Mouse (Mus musculus) forebrain, postnatal 0 days (tissue): ENCODE results near the gene Hist1h2ae. TPM values are rescaled to one million over a fixed set of nuclear protein-coding genes. Genes with fewer than 3 reads are reported as not detected.
"Not testable (repeated sequence)": the region's sequence is repeated elsewhere in the genome, so short reads cannot be mapped to it uniquely, and the experiment has no call there.

Experiments used
- ATAC-seq: fragments of 200-750 bp; cut with Nextera tagmentation; 2 replicates; pipeline ENCODE4 v1.8.0; 2017; ENCODE audit warnings: mild to moderate bottlenecking, moderate library complexity
- DNase-seq: peaks from one replicate; pipeline ENCODE4 v3.0.0-alpha.2; 2015
- H3K27ac ChIP-seq: fragments of 300-500 bp; sonication (generic); 2 replicates; pipeline ENCODE4 v1.5.1; 2014; ENCODE audit warnings: low read depth, mild to moderate bottlenecking, antibody characterized with exemption, low read length, moderate library complexity, mixed read lengths
- H3K27me3 ChIP-seq: fragments of 300-500 bp; sonication (generic); 2 replicates; pipeline ENCODE4 v1.6.1; 2014; ENCODE audit warnings: mild to moderate bottlenecking, low read length, mixed read lengths; ENCODE audit not compliant: insufficient read depth
- H3K36me3 ChIP-seq: fragments of 300-500 bp; sonication (generic); 2 replicates; pipeline ENCODE4 v1.6.1; 2014; ENCODE audit warnings: mild to moderate bottlenecking, moderate library complexity; ENCODE audit not compliant: insufficient read depth
- H3K4me1 ChIP-seq: fragments of 300-500 bp; sonication (generic); 2 replicates; pipeline ENCODE4 v1.6.1; 2014; ENCODE audit warnings: antibody characterized with exemption; ENCODE audit not compliant: insufficient read depth
- H3K4me2 ChIP-seq: fragments of 300-500 bp; sonication (generic); 2 replicates; pipeline ENCODE4 v1.6.1; 2014; ENCODE audit warnings: low read depth, mild to moderate bottlenecking, moderate library complexity
- H3K4me3 ChIP-seq: fragments of 300-500 bp; sonication (generic); 2 replicates; pipeline ENCODE4 v1.5.1; 2014; ENCODE audit warnings: low read depth, low read length, mixed read lengths
- H3K9ac ChIP-seq: fragments of 300-500 bp; sonication (generic); 2 replicates; pipeline ENCODE4 v1.6.1; 2014; ENCODE audit warnings: mild to moderate bottlenecking
- H3K9me3 ChIP-seq: fragments of 300-500 bp; sonication (generic); 2 replicates; pipeline ENCODE4 v1.6.1; 2016; ENCODE audit warnings: low read length
- CTCF ChIP-seq: sonication (generic); IDR thresholded peaks from 2 replicates; pipeline ENCODE4 v1.5.1; 2016; ENCODE audit warnings: antibody characterized with exemption, control low read depth, low read depth
- WGBS: fragments of 180-500 bp; shearing (Covaris S2); extraction: QIAGEN DNeasy Blood & Tissue Kit; methylation state at CpG from one replicate; pipeline ENCODE4 v1.1.7; 2014; 5-methylcytosine and 5-hydroxymethylcytosine counted together
- polyA plus RNA-seq: library from polyadenylated mRNA; unstranded; fragments of >200 nt; fragmentation: Nextera tagmentation; extraction: Ambion mirVana; gene quantifications from 2 replicates; pipeline ENCODE4 v1.2.1, GENCODE M21; 2015
- total RNA-seq: library from RNA; depleted of rRNA; stranded (reverse); fragments of >200 nt; gene quantifications from 2 replicates; pipeline ENCODE4 v1.2.3, GENCODE M21; 2014

The Hist1h2ae gene
- total and polyA plus RNA-seq, 2 experiments from 2014 or later: 12.5 to 111 TPM

- H3K4me1 ChIP-seq: no peaks in the 10 kb centered on the region
- H3K4me3 ChIP-seq: no peak overlapping the region
- H3K4me2 ChIP-seq: no peak overlapping the region
- no peaks in the 10 kb centered on the region for H3K9me3 ChIP-seq
- WGBS: 96% methylated on average over 3 of the region's 3 CpGs
- no peak for TF ChIP-seq CTCF
- H3K36me3 ChIP-seq: no peaks in the 10 kb centered on the region
- DNase-seq: no peak
- H3K9ac ChIP-seq: no peak overlapping the region
- no peaks in the 10 kb centered on the region for H3K27me3 ChIP-seq
- no peak overlapping the region for H3K27ac ChIP-seq
- no peak for ATAC-seq
Measured at GRCm38 (mm10) chr13:23604452-23604851, 33.4 kb upstream of the Hist1h2ae start.

- WGBS: 86% methylated on average over 7 of the region's 7 CpGs
- no peaks in the 10 kb centered on the region for H3K27me3 ChIP-seq
- H3K27ac ChIP-seq: no peak overlapping the region
- H3K36me3 ChIP-seq: no peaks in the 10 kb centered on the region
- H3K4me2 ChIP-seq: no peak overlapping the region
- DNase-seq (no peak), ATAC-seq (no peak)
- H3K4me1 ChIP-seq: no peaks in the 10 kb centered on the region
- no peaks in the 10 kb centered on the region for H3K9me3 ChIP-seq
- H3K4me3 ChIP-seq: no peak overlapping the region
- H3K9ac ChIP-seq: no peak overlapping the region
- TF ChIP-seq CTCF: no peak
Measured at GRCm38 (mm10) chr13:23603182-23603699, 32.2 kb upstream of the Hist1h2ae start.

- 8% methylated on average over 9 of the region's 9 CpGs for WGBS
- no peaks in the 10 kb centered on the region for H3K9me3 ChIP-seq
- H3K9ac ChIP-seq: no peak overlapping the region
- DNase-seq (peak; percentile 78), ATAC-seq (no peak)
- H3K36me3 ChIP-seq: no peaks in the 10 kb centered on the region
- H3K27me3 ChIP-seq: no peaks in the 10 kb centered on the region
- H3K27ac ChIP-seq: no peak overlapping the region
- peak; percentile 83 for TF ChIP-seq CTCF
- no peak overlapping the region for H3K4me3 ChIP-seq
- H3K4me1 ChIP-seq: no peaks in the 10 kb centered on the region
- no peak overlapping the region for H3K4me2 ChIP-seq
Measured at GRCm38 (mm10) chr13:23597957-23598356, 26.9 kb upstream of the Hist1h2ae start.

GRCm38 (mm10) chr13:23595622-23596372 lies 24.8 kb upstream of the Hist1h2ae start:
- H3K27me3 ChIP-seq: no peaks in the 10 kb centered on the region
- H3K9ac ChIP-seq: no peak overlapping the region
- no peaks in the 10 kb centered on the region for H3K36me3 ChIP-seq
- no peaks in the 10 kb centered on the region for H3K9me3 ChIP-seq
- TF ChIP-seq CTCF: no peak
- H3K4me3 ChIP-seq: no peak overlapping the region
- 86% methylated on average over 7 of the region's 7 CpGs for WGBS
- no peak overlapping the region for H3K27ac ChIP-seq
- DNase-seq: no peak
- H3K4me1 ChIP-seq: no peaks in the 10 kb centered on the region
- H3K4me2 ChIP-seq: no peak overlapping the region
- ATAC-seq: no peak

GRCm38 (mm10) chr13:23595185-23595584 lies 24.2 kb upstream of the Hist1h2ae start:
- 91% methylated on average over 2 of the region's 2 CpGs for WGBS
- Histone ChIP-seq H3K27me3 (no peaks in the 10 kb centered on the region), H3K4me3 (no peak overlapping the region), H3K9me3 (no peaks in the 10 kb centered on the region), H3K36me3 (no peaks in the 10 kb centered on the region), H3K4me1 (no peaks in the 10 kb centered on the region), H3K4me2 (no peak overlapping the region), H3K9ac (no peak overlapping the region), H3K27ac (no peak overlapping the region)
- TF ChIP-seq CTCF: no peak
- ATAC-seq (no peak), DNase-seq (no peak)

- no peak overlapping the region for H3K9ac ChIP-seq
- WGBS: 84% methylated on average over 5 of the region's 5 CpGs
Measured at GRCm38 (mm10) chr13:23593051-23593770, 22.2 kb upstream of the Hist1h2ae start.

GRCm38 (mm10) chr13:23592614-23593013 lies 21.6 kb upstream of the Hist1h2ae start:
- no peak overlapping the region for H3K27ac ChIP-seq
- H3K9ac ChIP-seq: no peak overlapping the region
- no peak for TF ChIP-seq CTCF
- no peak overlapping the region for H3K4me3 ChIP-seq
- no peaks in the 10 kb centered on the region for H3K4me1 ChIP-seq
- H3K9me3 ChIP-seq: no peaks in the 10 kb centered on the region
- no peak overlapping the region for H3K4me2 ChIP-seq
- no peaks in the 10 kb centered on the region for H3K27me3 ChIP-seq
- DNase-seq (no peak), ATAC-seq (no peak)
- H3K36me3 ChIP-seq: no peaks in the 10 kb centered on the region
- 88% methylated on average over 7 of the region's 7 CpGs for WGBS

More at GRCm38 (mm10) chr13:23593051-23593770, 22.2 kb upstream of the Hist1h2ae start:
- Histone ChIP-seq H3K4me3 (no peak overlapping the region), H3K27me3 (no peaks in the 10 kb centered on the region), H3K27ac (no peak overlapping the region), H3K4me1 (no peaks in the 10 kb centered on the region), H3K4me2 (no peak overlapping the region), H3K9me3 (no peaks in the 10 kb centered on the region), H3K36me3 (no peaks in the 10 kb centered on the region)
- no peak for TF ChIP-seq CTCF
- DNase-seq: no peak
- ATAC-seq: no peak

- WGBS: 92% methylated on average over 7 of the region's 7 CpGs
- H3K27ac ChIP-seq, ATAC-seq: not testable (repeated sequence)
Measured at GRCm38 (mm10) chr13:23591886-23592285, 20.9 kb upstream of the Hist1h2ae start.

More at GRCm38 (mm10) chr13:23591886-23592285, 20.9 kb upstream of the Hist1h2ae start:
- not testable (repeated sequence) for H3K27me3 ChIP-seq, DNase-seq, H3K36me3 ChIP-seq, H3K4me2 ChIP-seq, H3K9me3 ChIP-seq, H3K9ac ChIP-seq, H3K4me1 ChIP-seq, H3K4me3 ChIP-seq
